Mouse (Mus musculus): Measurements from ENCODE around the gene Tcam1.

Gene Tcam1

DNA sequence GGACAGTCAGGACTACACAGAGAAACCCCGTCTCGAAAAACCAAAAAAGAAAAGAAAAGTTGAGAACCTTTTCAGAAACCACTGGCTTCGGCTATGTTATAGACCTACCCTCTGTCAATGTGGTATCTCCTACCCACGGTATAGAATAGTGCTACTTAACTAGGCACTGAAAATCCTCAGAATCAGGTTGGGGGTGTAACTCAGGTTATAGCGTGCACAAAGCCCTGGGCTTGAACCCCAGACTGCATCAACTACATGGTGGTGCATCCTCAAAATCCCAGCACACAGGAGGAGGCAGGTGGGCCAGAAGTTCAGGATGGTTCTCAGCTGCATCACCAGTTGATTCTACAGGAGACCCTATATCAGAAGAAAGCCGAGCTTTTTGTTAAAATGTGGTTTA, 2.7 kb upstream of the Tcam1 start:
- no peak for DNase-seq

DNA sequence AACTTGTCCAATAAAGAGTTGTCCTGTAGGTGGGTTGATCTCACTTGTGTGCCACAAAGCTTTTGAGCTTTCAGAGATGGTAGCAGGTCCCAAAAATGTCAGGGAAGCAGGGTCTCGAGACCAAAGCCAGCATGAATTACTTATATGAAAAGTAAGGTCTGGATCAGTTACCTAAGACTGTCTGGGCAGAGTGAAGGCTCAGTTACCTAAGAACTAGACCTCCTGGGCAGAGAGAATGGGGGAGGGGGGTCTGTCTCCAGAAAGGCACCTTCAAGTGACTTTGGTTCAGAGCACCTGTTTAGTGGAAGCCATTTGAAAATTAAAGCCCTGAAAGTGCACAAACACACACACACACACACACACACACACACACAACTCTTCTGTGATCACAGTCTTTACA, 2.1 kb upstream of the Tcam1 start:
- DNase-seq: no peak

DNA sequence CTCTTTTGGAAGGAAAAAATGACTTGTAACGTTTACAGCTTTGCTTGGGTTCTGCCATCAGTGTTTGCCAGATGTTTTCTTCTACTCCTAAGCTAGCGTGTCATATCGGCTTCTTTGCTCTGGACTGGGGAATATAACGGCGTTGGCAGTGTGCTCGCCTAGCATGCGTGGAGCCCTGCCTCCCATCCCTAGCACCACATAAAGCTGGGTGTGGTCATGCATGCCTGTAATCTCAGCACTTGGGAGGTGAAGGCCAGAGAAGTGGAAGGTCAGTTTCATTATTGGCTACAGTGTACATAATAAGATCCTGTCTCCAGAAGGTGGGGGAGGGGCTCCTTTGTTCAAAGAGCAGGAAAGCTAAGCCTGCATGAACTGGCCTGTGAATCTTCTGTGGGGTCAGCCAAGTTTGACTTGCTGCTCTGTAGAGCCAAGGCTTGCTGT, 1.5 kb upstream of the Tcam1 start:
- DNase-seq: no peak

DNA sequence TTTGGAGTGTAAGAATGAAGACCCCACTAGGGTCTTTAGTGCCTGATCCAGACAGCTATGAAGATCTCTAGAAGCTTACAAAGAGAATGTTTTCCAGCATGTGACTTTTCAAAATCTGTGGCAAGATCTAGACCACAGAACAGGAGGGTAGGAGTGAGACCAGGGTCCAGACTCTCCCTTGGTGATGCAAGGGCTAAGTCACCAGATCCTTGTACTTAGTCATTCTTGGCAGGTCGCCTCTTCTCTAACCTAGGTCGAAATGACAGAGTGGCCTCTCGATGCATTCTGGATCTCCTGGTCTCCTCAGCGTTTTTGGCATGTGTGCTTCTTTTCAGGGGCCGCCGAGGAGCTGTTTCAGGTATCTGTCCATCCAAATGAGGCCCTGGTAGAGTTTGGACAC, 6.0 kb downstream of the Tcam1 start:
- DNase-seq: no peak

DNA sequence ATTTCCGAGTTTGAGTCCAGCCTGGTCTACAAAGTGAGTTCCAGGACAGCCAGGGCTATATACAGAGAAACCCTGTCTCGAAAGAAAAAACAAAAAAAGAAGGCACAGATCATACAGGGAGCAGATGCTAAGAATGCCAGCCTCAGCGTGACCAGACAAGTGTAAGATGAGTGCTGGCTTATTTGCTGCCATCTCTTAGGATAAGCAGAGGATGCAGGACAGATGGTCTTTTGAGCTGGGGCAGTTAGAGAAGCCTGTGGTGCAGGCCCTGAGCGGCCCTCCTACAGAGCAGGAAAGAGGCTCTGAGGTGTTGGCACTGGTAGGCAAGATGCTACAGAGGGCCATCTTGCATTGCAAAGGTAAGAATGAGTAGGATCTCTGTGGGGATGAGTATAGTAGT, 6.9 kb downstream of the Tcam1 start:
- no peak for DNase-seq

DNA sequence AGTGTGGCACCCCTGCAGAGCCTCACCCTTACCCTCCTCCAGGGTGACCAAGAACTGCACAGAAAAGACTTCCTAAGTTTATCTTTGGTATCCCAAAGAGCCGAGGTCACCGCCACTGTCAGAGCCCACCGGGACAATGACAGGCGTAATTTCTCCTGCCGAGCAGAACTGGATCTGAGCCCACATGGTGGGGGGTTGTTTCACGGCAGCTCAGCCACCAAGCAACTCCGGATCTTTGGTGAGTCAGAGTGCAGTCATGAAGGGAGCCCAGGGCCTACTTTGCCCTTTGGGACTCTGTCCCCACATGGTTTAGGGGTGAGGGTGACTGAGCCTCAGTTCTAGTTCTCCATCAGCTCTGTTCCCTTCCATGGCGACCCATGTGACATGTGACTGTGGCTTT, 7.7 kb downstream of the Tcam1 start:
- DNase-seq: no peak

DNA sequence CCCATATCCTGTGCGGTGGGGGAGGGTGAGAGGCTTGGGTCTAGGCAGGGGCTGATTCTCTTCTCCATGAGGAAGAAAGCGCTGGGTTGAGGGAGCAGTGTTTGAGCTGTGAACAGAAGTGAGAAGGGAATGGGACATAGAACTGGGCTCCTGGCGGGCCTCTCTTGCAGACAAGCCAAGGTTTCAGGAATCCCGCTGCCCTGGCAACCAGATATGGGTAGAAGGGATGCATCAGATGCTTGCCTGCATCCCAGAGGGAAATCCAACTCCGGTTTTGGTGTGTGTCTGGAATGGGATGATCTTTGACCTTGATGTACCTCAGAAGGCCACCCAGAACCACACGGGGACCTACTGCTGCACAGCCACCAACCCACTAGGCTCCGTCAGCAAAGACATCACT, 9.7 kb downstream of the Tcam1 start:
- no peak for DNase-seq

DNA sequence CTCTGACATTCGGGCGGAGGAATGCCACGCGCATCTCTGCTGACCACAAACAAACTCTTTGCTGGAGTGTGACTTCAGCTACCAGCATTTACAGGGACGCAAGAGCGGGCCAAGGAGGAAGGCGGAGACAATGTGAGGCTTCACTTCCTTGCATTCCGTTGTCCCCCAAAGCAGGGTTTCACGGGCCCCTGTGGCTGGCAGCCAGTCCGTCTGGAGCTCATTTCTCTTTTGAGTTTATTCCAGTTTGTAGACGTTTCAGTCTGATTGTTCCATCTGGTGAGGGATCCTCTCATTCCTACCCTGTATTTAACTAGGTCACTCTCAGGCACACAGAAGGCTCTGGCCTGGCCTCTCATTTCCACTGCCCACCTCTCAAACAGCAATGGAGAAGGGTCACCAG, 10.5 kb downstream of the Tcam1 start:
- no peak for DNase-seq

DNA sequence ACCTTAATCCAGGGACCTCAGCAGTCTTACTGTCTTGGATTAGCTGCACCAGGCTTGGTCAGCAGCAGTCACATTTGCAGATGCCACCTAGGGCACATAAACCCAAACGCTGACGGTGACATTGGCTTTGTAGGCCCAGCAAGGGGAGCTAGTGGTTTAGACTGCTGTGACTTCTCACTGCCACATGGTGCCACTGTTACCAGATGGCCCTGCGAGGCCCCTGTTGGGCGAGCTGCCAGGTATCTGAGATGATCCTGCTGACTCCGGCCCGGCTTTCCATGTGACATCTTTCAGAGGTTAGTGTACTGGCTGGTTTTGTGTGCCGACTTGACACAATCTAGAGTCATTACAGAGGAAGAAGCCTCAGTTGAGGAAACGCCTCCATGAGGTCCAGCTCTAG, 12.9 kb downstream of the Tcam1 start:
- DNase-seq: peak; percentile 38

DNA sequence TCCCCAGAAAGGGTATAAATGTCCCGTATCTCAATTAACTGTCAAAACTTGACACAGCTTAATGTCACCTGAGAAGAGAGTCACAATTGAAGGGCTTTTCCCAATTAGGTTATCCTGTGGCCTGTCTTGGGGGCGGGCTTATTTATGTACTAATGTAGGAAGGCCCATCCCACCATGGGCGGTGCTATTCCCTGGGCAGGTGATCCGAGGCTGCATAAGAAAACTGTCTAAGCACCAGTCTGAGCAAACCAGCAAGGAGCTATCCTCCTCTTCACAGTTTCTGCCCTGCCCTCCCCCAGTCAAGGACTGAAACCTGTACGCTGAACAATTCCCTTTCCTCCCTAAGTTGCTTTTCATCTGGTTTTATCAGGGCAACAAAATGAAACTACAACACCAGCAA, 13.9 kb downstream of the Tcam1 start:
- DNase-seq: no peak

DNA sequence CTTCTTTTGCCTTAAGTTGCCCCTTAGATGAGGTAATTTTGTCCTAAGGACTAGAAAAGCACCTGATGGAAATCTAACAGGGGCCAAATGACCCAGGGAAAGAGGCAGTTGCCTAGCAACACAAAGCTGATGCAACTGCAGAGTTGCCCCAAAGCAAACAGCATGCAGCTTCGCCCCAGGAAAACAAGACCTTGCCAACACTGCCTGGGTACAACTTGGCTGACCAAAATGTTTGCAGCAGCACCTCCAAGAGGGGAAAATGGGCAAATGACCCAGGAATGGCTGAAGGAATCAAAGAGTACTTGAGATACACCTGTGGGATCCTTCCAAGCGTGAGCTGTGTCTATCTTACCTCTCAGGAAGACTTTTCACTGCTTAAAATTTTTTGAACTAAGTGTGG, 15.4 kb downstream of the Tcam1 start:
- no peak for DNase-seq

DNA sequence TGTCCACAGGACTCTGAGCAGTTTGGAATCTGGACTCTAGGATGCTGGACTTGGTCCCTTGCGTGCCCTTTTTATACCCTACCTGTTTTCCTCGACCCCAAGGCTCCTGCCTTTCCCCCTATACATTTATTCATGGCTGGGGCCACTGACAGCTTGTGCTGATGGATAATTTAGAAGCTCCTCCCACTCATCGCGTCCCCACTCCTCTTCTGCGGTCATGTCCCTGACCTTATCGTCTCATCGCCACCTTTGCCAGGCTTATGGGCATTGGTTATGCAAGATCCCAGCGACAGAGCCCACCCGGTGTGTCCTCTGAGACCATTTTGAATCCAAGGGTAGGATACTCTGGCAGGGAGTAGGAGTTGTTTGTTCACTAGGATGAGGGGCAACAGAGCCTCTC, 25.3 kb downstream of the Tcam1 start, which contains the start of gene Gh:
TSS of gene Gh (minus strand) at position 101 of the 400 bp plus-strand sequence.
- DNase-seq: no peak

DNA sequence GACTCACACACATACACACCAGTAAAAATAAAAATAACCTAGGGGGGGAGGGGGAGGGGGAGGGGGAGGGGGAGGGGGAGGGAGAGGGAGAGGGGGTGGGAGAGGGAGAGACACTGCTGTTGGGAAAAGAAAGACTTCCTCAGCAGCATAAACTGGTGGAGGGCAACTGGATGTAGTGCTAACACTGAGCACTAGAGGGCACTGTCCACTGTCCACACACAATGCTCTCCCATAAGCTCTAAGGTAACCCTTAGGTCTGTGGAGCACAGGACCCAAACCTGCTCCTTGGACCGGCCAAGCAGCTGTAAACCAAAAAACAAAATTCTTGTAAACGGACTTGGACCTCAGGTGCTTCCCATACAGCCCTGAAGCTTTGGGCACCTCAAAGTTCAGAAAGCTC, 26.2 kb downstream of the Tcam1 start:
- DNase-seq: peak; percentile 74

DNA sequence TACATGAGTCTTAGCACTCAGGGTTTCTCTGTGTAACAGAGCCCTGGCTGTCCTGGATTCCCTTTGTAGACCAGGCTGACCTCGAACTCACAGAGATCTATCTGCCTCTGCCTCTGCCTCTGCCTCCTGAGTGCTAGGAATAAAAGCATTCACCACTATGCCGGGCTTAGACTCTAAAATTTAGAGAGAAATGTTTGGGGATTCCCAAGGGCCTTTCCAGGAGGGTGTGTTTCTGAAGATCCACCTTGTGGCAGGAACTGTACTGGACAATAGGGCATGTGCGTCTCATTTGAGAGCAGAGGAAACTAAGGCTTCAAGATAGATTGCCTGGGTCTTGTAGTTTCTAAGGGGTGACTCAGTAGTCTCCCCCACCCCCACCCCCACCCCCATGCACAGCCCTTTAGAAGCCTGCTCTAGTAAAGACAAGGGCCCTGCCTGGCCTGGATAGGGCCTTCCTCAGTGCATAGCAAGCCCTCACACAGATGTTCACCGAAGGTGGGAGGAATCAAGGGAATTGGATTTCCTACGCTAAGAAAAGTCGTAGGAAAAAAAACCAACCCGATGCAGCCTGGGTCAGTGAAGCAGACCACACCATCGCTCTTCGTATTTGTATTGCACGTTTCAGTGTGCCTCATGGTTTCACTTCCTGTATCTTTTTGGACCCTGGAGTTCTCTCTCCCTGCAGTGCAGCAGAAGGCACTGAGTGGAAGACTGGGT, 29.0 kb downstream of the Tcam1 start:
- DNase-seq: no peak

DNA sequence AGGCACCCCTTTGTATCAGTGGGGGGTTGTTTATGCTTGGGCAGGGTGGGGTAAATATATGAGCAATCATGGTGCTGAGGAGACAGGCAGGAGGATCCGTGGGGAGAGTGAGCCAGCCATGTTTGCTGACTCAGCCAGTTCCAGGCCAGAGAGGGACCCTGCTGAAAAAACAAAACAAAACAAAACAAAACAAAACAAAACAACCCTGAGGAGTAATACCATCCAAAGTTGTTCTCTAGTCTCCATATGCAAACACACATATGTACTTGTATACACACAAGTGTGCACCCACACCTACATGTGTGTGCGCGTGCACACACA, 29.6 kb downstream of the Tcam1 start:
- DNase-seq: no peak

DNA sequence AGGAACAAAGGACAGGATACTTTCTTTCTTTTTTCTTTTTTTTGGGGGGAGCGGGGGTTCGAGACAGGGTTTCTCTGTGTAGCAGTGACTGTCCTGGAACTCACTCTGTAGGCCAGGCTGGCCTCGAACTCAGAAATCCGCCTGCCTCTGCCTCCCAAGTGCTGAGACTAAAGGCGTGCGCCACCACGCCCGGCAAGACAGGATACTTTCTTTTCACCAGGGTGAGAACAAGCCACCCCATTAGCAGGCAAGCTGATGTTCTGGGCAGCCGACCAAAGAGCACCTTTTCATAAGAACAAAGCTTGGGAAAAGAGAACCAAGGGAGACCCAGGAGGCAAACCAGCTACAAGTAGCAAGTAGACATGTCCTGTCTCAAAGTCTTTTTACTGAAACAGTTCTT, 30.3 kb downstream of the Tcam1 start:
- no peak for DNase-seq

DNA sequence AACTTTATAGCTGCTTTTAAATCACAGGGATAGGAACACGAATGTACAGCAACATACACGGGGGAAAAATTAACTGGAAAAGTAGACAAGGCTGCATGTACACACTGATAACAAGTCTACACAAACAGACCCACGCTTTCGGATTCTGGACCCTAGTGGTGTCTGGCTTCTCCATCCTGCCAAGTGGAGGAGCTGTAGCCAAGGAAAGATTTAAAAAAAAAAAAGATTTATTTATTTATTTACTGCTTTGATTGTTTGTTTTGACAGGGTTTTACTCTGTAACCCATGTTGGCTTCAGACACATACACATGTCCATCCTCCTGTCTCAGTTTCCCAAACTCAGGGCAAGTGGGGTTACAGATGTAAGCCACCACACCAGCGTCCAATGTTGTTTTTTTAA, 31.0 kb downstream of the Tcam1 start:
- DNase-seq: no peak

DNA sequence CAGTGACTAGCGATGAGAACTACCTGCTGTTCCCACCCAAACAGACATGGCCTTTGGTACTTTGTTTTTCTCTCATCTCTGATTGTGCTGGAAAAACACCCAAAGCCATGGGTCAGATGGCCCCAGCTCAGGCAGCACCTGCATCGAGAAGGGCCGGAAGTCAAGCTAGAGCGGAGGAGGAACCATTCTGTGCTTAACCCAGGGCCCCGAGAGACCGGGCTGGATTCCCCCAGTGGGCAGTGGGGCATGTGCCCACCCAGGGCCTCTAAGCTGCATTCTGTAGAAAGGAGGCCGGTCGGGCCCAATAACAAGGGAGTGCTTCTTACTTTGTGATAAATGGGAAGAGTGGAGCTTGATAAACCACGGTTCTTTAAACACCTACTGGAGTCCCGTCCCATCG, 31.7 kb downstream of the Tcam1 start:
- peak; percentile 21 for DNase-seq

DNA sequence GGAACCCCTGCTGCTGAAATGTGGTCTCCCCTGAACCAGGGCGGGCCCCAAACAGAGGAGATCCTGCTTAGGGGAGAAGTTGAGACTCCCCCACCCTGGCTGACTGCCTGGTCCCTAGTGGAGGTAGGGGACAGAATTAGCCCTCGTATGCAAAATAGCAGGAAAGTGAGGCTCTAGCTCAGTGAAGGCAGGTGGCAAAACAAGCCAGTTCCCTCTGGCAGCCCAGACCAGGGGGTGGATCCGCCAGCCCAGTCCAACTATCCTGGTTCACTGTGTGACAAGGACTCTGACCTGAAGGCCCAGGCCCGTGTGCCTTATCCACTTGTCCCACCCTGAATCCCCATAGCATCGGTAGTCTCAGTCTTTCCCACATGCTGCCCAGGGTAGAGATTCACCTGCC, 33.7 kb downstream of the Tcam1 start:
- no peak for DNase-seq

DNA sequence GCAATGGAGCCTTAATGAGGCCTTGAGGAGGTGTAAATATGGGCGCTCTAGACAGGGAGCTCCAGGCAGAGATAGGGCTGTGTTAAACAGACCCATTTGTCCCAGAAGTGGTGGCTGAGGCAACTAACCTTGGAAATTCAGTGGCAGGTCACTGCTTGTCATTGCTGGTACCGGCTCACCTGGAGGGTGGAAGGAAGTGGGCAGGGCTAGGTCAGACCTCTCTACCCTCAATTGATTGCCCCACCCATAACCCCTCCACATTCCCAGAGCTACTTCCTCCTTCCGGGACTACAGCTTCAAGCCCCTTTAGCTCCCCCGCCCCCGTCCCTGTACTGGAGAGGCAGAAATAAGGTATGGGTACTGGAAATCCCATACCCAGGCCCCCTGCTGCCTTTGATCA, 37.1 kb downstream of the Tcam1 start:
- DNase-seq: peak; percentile 30

DNA sequence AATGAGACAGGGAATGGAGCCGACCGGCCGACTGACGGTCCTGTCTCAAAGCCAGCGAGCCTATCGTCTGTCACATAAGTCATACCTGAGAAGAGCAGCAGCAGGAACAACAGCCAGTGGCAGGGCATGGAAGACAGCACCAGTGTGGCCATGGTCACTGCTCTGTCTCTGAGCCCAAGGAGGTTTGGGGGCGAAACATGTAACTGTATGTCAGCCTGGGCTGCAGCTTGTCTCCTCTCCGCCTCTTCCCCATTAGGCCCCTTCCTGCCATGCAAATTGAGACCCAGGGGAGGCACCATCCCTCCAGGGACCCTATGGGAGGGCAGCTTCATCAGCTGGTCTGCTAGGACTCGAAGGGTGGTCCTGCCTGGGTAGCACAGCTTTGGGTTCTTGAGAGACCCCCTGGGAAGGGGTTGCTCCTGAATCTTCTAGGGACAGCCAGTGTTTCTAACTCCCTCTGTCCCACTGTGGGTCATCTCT, 37.9 kb downstream of the Tcam1 start, which contains the start of gene Cd79b:
TSS of gene Cd79b (minus strand) at position 430 of the 480 bp plus-strand sequence.
- peak; percentile 33 for DNase-seq

DNA sequence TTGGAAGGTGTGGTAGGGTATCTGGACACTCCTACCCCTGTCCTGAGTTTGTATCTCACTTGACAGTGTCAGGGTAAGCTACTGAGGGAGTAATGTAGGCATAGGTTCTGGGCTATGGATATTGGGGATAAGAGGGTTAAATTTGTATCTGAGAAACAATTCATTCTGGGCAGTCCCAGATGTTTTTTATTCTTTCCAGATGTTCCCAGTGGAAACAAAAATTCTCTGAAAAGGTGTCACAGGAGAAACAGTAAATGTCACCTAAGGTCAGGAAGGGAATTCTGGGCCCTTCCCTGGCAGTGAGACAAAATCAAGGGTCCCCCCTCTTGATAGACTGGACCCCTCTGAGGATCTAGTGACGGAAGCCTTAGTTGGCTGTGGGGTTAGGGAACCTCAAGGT, 39.9 kb downstream of the Tcam1 start:
- no peak for DNase-seq

DNA sequence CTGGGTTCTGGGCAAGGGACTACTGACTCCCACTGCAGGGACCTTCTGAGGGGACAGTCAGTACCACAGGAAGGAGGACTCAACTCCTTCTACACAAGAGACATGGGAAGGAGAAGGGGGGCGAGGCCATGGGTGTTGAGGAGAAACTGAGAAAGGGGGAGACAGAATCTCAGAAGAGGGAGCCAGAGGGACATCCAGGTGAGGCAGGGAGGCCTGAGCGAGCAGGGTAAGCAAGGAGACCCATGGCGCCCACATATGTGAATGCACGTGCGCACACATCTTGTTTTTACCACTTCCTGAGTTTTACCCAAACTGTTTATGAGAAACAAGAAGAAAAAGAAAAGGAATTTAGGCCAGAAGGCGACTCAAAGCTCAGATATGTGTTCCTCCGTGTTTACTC, 41.3 kb downstream of the Tcam1 start:
- peak; percentile 61 for DNase-seq

DNA sequence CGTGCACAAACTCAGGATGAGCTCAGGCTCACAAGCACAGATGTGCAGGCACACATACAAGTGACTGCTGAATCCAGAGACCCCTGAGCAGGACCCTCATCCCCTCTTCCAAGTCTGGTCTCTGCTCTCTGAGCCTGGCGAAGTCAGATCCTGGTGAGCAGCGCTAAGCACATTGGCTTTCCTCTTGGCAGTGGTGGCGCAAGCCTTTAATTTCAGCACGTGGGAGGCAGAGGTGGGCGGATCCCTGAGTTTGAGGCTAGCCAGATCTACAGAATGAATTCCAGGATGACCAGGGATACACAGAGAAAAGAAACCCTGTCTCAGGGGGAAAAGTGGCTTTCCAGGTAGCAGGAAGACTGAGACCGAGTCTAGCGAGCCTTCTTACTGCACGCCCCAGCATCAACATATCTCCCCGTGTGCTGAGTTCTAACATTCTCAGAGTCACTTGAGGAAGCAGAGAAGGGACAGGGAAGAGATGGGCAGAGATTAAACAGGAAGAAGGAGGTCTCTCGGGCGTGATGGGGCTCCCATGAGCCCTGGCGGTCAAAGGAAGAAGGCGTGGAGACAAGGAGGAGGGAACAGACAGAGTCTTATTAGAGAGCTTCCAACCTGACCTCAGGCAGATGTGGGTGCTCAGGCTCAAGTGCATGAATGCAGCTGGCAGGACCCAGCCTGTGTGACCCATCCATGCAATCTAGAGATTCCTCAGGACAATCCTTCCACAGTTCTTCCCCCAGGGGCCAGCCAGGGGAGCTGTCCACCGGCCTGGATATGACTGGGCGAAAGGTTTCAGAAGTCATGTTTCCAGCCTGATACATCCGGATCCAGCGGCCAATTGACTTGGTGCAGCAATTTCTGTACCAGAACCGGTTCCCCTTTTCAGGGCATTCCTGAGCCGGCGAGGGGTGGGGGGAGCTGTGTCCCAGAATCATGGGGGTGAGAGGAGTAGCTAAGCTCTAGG, 42.2 kb downstream of the Tcam1 start:
- peak; percentile 38 for DNase-seq
